Mouse (Mus musculus) liver, postnatal 0 days (tissue): Measurements from ENCODE around the gene Atp1b1.

Experiments used
- CTCF ChIP-seq: sonication (generic); IDR thresholded peaks from 2 replicates; pipeline ENCODE4 v1.5.1; 2016; ENCODE audit warnings: antibody characterized with exemption, low read depth
- EP300 ChIP-seq: IDR thresholded peaks from 2 replicates; pipeline ENCODE4 v1.6.1; 2016; ENCODE audit warnings: antibody characterized with exemption, low read depth, mild to moderate bottlenecking

DNA sequence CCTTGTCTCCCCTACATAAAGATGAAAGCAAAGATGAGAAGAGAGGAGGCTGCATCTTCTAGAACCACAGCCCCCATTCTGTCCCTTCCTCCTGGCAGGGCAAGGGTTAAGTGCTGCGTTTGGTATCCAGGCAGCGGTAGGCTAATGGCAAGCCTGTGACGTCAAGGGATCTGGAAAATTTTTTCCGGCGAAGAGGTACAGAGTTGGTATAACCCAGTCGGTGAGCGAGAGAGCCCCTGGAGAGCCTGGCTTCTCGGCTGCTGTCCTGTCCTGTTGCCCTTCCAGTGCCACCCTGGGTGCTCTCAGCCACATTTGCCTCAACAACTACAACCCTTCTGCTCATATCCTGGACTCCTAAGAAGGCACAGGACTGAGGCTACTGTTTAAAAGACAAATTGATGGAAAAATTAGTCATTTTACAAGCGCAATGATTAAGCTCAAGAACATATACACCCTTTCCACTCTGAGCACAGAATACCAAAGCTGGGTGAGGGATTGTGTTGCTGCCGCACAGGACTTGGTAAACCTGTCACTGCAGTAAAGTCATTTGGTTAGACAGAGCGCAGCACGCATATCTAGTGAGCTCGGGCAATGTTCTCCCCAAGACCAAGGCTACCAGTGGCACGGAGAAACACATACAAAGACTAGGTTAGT is 3.3 kb downstream of the Atp1b1 start:
- TF ChIP-seq CTCF (no peak), EP300 (no peak)
